Mouse (Mus musculus): Measurements from ENCODE around the gene Skida1.
"Not testable (repeated sequence)": the region's sequence is repeated elsewhere in the genome, so short reads cannot be mapped to it uniquely, and the experiment has no call there.

Skida1 gene

DNA sequence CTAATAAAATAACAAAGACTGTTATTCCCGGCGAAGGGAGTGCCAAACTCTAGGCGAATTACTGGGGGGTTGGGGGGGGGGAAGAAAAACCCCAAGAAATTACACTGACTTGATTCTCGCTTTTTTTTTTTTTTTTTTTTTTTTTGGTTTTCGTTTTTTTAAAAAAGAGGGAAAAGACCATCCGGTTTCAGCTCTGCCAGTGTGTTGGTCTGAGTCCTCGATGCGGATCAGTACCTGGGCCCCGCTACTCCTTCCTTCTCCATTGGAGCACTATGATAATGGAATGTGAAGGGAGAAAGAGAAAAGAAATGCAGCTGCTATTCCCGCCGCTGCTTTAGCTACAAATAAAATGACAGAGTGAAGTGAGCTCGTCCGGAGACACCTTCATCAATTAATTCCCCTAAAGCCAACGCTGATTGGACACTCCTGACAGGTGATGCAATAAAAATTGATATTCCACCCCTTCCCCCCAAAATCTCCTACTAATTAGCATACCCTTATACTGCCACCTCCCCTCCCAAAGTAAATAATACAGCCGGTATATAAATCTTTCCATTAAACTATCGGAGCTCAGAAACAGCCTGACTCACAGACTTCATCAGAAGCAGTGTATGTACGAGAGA lies at the start of gene Skida1:
Skida1 (minus strand) TSS at position 599 of the 623 bp plus-strand sequence.
- ATAC-seq (ENCODE audit: low TSS enrichment), result no peak

DNA sequence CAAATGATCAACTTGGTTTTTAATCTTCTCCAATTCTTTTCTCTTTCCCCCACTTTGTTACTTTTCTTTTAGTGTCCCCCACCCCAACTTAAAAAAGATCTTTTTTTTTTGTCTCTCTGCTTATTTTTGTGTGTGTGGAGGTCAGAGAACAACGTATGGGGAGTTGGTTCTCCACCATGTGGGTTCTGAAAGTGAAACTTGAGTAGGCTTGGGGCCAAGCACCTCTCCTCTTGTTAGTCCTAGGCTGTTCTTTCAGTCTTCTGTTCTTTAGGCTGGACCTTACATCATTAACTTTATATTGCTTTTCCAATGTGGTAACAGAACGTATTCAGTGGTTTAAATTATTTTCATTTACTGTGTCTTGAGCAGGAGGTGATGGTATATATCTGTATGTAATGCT lies 47.0 kb upstream of the Skida1 start:
- no peak for ATAC-seq (ENCODE audit: low TSS enrichment)

DNA sequence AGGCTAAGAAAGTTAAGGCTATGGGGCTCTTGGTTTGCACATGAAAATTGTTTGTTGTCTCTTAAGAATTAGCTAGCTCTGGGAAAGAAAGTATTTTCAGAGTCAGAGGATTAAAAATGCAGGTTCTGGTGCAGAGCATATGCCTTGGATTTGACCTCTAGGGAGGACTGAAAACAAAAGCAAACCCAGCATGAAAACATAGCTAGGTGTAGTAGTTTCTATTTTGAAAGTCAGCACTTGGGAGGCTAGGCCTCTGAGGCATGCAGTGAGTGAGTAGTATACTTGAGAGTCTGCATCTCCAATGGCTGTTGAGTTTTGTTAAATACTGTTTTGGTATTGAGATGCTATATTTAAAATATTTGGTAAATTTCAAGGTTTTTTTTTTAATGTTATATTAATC lies 45.5 kb upstream of the Skida1 start:
- no peak for ATAC-seq (ENCODE audit: low TSS enrichment)

DNA sequence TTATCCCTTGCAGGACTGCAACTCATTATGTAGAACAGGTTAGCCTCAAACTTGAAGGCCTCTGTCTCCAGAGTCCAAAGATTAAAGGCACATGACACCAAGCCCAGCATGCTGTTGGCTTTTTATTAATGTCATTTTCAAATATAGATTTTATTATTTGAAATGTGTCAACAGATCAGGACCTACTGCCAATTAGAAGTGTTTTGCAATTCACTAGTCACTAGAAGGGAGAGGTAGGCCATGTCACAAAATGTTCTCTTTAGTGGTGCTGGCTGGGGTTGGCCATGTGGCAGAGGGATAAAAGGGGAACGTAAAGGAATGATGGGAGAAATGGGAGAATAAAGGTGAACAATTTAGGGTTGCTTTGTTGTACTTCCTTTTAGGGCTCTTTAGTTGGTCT lies 45.0 kb upstream of the Skida1 start:
- no peak for ATAC-seq (ENCODE audit: low TSS enrichment)

DNA sequence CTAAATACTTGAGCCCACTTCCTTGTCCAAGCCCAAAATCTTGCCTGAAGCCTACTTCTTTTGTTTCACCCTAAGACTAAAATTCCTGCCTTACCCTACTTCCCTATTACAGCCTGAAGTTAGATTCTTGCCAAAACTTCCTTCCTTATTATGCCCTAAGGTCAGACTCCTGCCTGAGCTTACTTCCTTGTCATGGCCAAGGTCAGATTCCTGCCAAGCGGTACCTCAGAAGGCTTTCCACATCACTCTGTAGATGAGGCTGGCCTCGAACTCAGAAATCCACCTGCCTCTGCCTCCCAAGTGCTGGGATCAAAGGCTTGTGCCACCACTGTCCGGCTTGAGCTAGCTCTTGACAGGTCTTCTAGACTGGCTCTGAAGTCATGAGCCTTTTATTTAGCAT lies 38.8 kb upstream of the Skida1 start:
- not testable (repeated sequence) for ATAC-seq (ENCODE audit: low TSS enrichment)

DNA sequence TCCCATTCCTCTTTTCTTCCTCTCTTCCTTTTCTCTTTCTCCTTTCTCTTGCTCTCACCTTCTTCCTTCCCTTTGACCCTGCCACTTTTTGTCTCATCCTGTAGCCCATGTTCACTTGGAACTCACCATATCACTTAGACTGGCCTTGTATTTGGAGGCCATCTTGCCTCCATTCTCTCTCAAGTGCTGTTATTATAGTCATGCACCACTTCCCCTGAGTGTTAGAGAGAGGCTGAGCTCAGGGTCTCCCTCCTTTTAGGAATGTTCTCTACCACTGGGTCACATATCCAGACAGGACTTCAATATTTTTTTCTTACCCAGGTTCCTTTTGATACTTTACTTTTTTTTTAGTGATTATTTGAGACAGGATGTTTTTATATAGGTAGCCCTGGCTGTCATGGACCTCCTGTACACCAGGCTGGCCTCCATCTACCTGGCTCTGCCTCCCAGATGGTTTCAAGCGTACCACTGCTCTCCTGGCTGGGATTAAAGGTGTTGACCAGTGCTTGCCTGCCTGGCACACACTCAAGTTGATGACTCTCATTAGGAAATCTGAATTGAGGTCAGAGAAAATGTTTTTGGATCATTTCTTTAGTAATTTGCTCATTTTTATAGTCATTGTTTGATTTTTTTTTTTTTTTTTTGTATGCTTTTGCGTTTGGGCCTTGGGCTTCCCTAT lies 31.5 kb upstream of the Skida1 start:
- ATAC-seq (ENCODE audit: low TSS enrichment), result no peak

DNA sequence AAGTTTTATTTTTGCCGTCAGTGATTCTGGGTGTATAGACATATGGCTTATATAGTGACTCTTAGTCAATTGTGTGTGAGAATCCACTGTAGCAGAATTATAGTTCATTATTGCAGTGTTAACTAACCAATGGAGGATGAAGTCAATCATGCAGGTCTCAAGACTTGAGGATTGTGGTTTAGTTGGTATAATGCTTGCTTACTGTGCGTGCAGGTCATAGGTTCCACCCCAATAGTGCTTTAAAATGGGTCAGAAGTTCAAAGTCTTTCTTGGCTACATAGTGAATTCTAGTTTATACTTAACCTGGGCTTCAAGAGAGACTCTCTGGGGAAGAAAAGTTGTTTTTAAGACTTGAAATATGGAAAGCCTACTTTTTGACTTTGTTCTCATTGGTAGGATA lies 23.1 kb upstream of the Skida1 start:
- ATAC-seq (ENCODE audit: low TSS enrichment), result no peak

DNA sequence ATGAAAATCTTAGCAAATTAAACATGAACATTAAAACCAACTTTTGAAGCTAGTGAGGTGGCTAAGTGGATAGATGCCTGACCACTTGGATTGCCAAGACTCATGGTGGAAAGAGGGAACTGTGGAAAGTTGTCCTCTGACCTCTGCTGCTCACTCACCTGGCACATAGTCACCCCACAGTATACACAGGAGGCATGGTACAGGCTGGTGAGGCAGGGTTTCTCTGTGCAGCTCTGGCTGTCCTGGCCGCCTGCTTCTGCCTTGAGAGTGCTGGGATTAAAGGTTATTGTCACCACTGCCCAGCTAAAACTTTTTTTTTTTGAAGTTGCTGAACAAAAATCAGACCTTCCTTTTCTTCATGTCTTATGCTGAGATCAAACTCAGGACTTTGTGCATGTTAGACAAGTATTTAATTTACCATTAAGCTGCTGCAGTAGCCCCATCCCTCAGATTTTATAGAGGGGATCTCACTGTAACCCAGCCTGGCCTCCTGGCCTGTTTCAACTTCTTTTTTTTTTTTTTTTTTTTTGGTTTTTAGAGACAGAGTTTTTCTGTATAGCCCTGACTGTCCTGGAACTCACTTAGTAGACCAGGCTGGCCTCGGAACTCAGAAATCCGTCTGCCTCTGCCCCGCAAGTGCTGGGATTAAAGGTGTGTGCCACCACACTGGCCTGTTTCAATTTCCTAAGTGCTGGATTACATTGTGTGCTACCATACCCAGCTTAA lies 19.4 kb upstream of the Skida1 start:
- ATAC-seq (ENCODE audit: low TSS enrichment), result no peak

DNA sequence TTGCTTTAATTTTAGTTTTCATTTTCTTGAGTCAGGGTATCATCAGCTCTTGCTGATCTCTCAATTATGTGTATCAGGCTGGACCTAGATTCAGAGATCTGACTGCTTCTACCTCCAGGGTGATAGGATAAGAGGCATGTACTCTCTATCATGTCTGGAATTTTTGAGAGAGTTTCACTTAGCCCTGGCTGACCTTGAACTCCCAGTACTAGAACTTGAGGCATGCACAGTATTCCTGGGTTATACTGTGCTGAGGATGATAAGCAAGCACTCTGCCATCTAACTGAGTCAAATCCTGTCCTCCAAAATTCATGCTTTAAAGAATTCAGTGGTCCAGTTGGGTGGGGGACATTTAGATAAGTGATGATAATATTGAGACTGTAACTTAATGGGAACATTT lies 17.6 kb upstream of the Skida1 start:
- no peak for ATAC-seq (ENCODE audit: low TSS enrichment)

DNA sequence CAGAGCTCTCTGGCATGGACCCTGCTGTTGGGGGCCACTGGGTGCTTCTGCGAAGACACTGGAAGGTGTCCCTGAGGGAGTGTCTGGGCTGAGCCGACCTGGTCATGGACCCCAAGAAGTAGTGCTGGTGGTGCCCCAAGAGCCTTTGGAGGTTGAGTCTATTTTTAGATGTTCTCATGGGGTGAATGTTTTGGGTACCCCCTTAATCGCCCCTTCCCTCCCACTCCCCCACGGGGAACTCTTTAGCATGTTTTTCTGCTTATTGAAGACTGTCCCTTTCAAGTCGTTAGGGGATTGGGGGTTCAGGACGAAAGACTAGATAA lies 16.8 kb upstream of the Skida1 start:
- no peak for ATAC-seq (ENCODE audit: low TSS enrichment)

DNA sequence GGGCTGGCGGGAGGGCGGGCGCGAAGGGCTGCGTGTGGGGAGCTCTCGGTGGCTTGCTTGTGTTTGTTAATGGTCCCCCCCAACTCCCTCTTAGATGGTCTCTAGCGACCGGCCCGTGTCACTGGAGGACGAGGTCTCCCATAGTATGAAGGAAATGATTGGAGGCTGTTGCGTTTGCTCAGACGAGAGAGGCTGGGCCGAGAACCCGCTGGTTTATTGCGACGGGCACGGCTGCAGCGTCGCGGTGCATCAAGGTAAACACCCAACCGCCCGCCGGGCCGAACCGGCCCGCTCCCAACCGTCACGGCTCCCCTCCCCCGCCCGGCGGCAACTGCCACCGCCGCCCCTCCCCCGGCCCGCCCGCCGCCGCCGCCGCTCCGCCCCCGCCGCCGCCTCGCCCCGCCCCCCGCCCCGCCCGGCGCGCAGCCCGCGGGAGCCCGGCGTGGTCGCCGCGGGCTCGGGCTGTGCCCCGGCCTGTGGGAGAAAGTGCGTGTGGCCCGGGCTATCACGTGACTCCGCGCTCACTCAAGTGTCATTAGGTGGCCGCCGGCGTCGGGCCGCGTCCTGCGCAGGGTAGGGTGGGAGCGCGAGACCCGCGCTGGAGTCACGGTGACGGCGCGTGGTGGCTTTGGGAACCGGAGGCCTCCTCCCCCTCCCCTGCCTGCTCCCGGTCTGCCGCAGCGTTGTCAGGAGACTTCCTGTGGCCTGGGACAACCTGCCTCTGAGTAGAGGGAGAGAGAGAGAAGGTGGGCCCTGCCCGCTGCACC lies 16.3 kb upstream of the Skida1 start:
- peak; percentile 43 for ATAC-seq (ENCODE audit: low TSS enrichment)

DNA sequence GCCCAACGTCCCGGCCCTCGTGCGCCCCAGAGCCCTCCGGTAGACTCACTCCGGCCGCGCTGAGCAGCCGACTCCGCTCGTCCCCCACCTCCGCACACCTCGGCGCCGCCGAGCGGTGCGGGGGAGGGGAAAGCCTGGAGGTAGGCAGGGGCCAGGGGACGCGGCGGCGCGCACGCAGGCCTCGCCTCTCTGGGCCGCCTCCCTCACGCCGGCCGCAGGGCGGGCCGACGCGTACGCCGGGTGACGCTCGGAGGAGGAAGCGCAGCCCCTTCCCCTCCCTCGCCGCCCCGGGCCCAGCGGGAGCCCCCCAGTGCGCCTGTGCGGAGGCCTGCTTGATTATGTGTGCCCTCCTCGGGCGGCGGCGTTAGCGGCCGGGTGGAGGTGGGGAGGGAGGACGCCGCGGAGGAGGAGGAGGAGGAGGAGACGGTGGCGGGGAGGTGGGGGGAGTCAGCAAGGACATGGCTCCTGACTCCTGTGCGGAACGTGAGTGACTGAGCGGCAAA lies 15.6 kb upstream of the Skida1 start:
- peak; percentile 93 for ATAC-seq (ENCODE audit: low TSS enrichment)

DNA sequence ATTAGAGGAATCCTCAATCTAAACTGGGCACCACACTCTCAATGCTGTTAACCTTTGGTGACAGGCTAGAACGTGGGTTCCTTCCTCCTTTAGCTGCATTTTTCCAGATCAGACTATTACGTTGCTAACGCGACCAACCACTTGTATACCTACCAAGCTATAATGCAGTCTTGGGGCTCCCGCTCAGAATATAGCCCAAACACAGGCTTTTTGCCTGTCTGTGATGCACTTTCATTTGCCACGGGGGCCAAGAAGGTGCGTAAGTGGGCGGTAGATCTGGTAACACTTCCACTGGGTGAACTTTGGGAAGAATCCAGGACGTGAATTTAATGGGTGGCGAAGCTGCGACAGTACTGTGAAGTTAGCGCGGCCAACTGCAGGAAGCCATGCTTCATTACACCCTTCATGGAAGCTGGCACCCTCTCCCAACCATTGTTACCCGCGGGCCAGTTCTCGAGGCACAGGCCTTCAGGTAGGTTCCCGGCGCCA lies 15.0 kb upstream of the Skida1 start:
- peak; percentile 56 for ATAC-seq (ENCODE audit: low TSS enrichment)

DNA sequence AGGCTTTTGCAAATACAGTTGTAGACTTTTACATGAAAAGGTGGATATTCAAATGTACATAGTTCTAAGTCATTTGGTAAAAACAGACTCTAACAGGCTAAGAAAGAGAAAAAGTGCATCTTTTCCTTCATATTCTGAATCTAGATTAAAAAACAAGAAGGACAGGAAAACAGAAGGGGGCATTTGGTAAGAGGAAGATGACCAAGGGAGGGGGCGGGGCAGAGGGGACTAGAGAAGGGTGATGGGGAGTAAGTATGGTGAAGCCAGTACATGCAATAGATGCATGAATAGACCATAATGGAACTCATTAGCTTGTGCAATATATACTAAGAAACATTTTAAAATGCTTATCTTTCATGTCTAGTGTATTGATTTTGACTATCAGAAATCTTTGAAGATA lies 11.5 kb upstream of the Skida1 start:
- no peak for ATAC-seq (ENCODE audit: low TSS enrichment)

DNA sequence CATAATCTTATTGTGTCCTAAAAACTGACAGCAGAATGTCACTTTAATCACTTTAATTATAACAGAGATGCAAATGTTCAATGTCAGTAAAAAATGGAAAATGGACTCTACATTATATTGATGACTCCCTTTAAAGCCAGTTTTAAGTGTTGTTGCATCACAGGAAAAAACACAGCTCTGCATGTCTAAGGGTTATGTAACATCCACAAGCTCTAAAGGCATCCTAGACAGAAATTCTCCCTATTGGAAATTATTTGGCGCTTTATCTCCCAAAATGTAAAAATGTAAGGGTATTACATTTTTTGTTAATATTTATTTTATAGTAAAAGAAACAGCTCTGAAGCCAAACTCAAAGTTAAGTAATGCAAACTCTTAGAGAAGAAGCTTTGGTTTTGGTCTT lies 11.0 kb upstream of the Skida1 start:
- no peak for ATAC-seq (ENCODE audit: low TSS enrichment)

DNA sequence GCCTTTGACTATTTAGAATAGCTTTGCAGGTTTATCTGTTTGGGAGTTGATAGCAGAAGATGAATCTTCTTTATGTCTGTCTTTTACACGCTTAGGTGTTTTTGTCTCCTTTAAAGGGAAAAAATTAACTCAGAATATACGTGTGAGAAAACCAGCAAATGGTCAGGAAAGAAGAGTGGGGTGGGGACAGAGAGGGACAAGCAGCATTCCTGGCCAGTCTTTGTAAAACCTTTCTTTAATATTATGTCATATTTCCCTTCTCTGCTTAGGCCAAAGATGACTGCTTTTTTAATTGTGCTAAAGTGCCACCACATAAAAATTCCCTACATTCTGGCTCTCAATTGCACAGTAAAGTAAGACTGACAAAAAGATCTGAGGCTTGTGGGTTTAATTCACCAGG lies 10.2 kb upstream of the Skida1 start:
- ATAC-seq (ENCODE audit: low TSS enrichment), result no peak

DNA sequence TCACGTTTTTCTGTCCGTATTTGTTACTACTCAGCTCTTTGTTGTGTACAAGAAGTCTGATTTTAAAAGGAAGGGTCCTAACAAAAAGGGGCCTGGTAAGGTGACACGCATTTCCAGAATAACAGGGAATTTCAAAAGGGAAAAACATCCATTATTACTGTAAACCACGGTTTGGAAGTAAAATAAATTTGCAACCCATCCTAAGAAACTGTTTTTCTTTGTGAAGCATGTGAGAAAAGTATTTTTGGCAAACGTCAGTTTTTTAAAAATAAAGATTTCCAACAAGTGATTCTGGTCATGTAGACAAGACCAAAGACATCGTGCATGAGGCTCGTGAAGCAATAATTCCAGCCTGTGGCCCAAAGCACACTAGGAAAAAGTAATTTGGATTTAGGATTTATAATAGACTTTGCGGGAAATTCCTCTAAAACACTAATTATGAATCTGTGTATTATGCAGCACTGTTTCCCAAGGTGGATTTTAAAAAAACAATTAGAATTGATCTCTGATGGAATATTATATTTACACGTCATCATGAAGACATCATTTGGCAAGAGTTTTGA lies 9.4 kb upstream of the Skida1 start:
- ATAC-seq (ENCODE audit: low TSS enrichment), result no peak

DNA sequence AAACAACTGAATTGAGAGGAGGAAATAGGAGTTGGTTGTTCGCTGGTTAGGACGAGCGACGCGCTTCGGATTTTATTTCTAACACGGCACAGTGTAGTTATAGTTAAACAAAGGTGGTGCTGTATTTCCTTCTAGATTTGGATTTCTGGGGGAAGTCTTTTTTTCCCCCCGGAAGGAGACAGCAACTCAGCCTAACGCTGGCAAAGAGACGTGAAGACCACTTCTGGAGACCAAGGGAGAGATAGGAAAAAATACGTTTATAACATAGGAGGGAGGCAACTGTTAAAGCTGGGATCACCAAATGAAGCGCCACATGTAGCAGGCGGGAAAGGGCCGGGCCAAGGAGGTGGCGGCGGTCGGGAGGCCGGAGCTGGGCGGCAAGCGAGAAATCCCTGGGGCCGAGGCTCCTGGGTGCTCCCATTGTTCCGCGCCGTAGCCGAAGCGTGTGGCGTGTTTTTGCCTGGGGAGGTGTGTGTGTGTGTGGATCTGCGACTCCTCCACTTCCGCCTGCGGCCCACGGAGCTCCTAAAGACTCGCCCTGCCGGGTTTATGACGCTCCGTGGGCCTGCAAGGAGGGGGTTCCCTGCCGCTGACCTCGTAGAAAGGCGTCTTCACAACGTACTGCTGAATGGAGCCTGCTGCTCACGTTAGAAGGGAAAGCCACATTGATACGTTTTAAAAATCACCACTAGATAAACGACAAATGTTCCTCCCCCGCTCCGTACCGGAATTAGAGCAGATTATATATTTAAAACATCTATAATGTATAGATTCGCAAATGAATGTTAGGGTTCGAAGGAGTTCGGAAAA lies 8.7 kb upstream of the Skida1 start:
- ATAC-seq (ENCODE audit: low TSS enrichment), result peak; percentile 55

DNA sequence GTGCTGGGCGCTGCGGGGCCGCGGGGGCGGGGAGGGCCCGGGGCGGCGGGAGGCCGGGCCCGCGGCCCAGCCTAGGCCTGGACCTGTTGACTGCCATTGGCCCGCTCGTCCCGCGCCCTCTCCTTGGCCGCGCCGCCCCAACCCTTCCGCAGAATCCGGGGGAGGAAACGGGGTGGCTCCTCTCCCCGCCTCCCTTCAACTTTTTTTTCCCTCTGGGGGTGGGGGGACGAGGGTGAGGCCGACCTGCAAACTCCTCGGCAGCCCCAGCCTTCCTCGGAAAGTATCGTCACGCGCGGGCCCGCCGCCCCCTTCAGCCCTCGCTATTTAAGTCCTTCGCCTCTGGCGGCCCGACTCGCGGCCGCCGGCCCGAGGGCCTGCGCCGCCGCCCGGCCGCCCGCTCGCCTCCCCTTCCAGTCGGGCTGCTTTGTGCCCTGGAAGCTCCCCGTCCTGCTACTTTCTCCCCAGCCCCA lies 8.0 kb upstream of the Skida1 start:
- ATAC-seq (ENCODE audit: low TSS enrichment), result peak; percentile 68

DNA sequence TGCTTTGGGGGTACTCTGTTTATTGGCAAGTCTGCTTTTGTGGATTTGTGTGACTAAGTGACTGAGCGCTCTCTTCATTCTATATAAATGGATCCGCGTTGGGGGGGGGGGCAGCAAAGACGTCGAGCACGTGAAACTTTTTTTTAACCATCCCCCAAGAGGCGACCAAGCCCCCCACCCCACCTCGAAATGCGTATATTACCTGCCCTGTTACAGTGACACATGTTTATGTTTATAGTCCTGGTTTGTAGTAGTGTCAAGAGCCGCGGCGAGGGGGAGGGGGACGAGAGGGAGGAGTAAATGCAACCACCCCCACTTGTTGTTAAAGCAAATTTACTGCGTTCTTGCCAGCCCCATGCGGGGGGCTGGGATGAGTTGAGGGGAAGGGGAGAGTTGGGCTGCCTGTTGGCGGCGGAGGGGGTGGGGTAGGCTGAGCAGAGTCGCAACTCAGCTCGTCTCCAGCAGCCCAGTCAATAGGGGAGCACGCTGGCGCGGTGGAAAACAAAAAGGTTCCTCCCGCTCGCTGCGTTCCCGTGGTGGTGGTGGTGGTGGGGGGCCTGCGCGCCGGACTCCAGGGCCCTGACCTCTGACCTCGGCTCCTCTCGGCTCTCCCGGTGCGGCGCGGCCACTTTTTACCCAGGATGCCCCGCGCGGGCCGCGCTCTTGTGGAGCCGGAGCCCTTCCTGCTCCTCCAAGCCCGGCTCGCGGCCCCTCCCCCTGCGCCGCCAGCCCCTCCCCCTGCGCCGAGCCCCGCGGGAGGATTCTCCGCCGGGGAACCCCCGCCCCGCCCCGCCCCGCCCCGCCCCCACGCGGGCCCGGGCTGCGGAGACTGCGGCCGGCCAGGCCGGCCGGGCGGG lies 7.3 kb upstream of the Skida1 start:
- ATAC-seq (ENCODE audit: low TSS enrichment), result peak; percentile 72
